ENCODE assay signal across 25 mouse cellular contexts in genomic region chr13:64425280-64425679, GRCm38 (mm10). TPM values are rescaled to one million over a fixed set of nuclear protein-coding genes. Genes with fewer than 3 reads are reported as not detected.
DNase-seq lines count a peak whose midpoint lies in the region; ATAC-seq lines count a peak whose summit lies in the region.
"Had no signal": no experiment of that assay in that cellular context is flagged by ENCODE, and none has a peak within 500 bp of the region (broad histone marks: within the 10 kb centered on the region; RNA-seq: fewer than 3 reads in every experiment).

No protein-coding gene starts in this region.

- H3K27ac ChIP-seq in embryonic facial prominence, embryonic 12.5 days = no peak overlapping the region
- no peak overlapping the region for H3K27ac ChIP-seq in embryonic facial prominence, embryonic 10.5 days (replicated peaks)
- H3K27ac ChIP-seq in kidney, embryonic 14.5 days (ENCODE audit: low read depth, low read length) = no peak overlapping the region
- no peak overlapping the region for H3K27ac ChIP-seq in neural tube, embryonic 14.5 days (ENCODE audit: low read depth, low read length)
- H3K27ac ChIP-seq: forebrain, embryonic 10.5 days; heart, adult 2 months; heart, embryonic 10.5 days; heart, embryonic 13.5 days; hindbrain, embryonic 14.5 days had no signal

- H3K27me3 ChIP-seq in embryonic facial prominence, embryonic 12.5 days = no peaks in the 10 kb centered on the region
- no peaks in the 10 kb centered on the region for H3K27me3 ChIP-seq in embryonic facial prominence, embryonic 10.5 days (replicated peaks; ENCODE audit: low read depth, poor library complexity, severe bottlenecking)
- no peaks in the 10 kb centered on the region for H3K27me3 ChIP-seq in kidney, embryonic 14.5 days (ENCODE audit: control insufficient read depth, insufficient read depth, low read length)
- H3K27me3 ChIP-seq in neural tube, embryonic 14.5 days (ENCODE audit: control insufficient read depth, insufficient read depth, low read length) = no peaks in the 10 kb centered on the region
- H3K27me3 ChIP-seq: CH12.LX; heart, embryonic 13.5 days had no signal

- no peaks in the 10 kb centered on the region for H3K36me3 ChIP-seq in embryonic facial prominence, embryonic 12.5 days
- no peaks in the 10 kb centered on the region for H3K36me3 ChIP-seq in embryonic facial prominence, embryonic 10.5 days (replicated peaks)
- H3K36me3 ChIP-seq in kidney, embryonic 14.5 days (ENCODE audit: control insufficient read depth, insufficient read depth, low read length) = no peaks in the 10 kb centered on the region
- H3K36me3 ChIP-seq in neural tube, embryonic 14.5 days (ENCODE audit: control insufficient read depth, insufficient read depth, low read length) = no peaks in the 10 kb centered on the region
- H3K36me3 ChIP-seq: forebrain, embryonic 10.5 days; G1E; heart, embryonic 10.5 days; heart, embryonic 13.5 days had no signal

- 0 out of 2 replicates have a peak overlapping the region, but pooled peaks have one; percentile 24 for H3K9ac ChIP-seq in embryonic facial prominence, embryonic 12.5 days
- H3K9ac ChIP-seq in kidney, embryonic 14.5 days (ENCODE audit: low read depth, low read length) = no peak overlapping the region
- H3K9ac ChIP-seq in neural tube, embryonic 14.5 days (replicated peaks; ENCODE audit: low read depth, low read length) = no peak overlapping the region
- H3K9ac ChIP-seq: heart, embryonic 13.5 days; hindbrain, embryonic 14.5 days had no signal

- DNase-seq in embryonic facial prominence, embryonic 10.5 days (ENCODE audit: low spot score) = no peak
- no peak for DNase-seq in kidney, adult 18-20 months
- DNase-seq in neural tube, embryonic 10.5 days (ENCODE audit: extremely low spot score, low spot score) = no peak
- DNase-seq: adrenal gland, adult 2 months; adrenal gland, postnatal 14 days; B cell, adult 2 months; cerebellum, adult 11 months; cerebellum, adult 2 months; cerebellum, adult 9-11 months; cerebellum, postnatal 25 days; gastrocnemius, postnatal 25 days; heart, adult 2 months; heart, postnatal 14 days; heart, postnatal 4 days had no signal

- H3K4me3 ChIP-seq in embryonic facial prominence, embryonic 12.5 days = no peak overlapping the region
- H3K4me3 ChIP-seq in embryonic facial prominence, embryonic 10.5 days = no peak overlapping the region
- H3K4me3 ChIP-seq in kidney, embryonic 14.5 days (ENCODE audit: low read length) = no peak overlapping the region
- no peak overlapping the region for H3K4me3 ChIP-seq in neural tube, embryonic 14.5 days (ENCODE audit: low read depth, low read length)
- H3K4me3 ChIP-seq: forebrain, embryonic 10.5 days; heart, adult 2 months; heart, embryonic 10.5 days; heart, embryonic 13.5 days had no signal

- no peaks in the 10 kb centered on the region for H3K4me1 ChIP-seq in embryonic facial prominence, embryonic 12.5 days
- H3K4me1 ChIP-seq in embryonic facial prominence, embryonic 10.5 days = 0 out of 2 replicates have a peak, but pooled peaks cover 5% of the 10 kb centered on the region
- 0 out of 2 replicates have a peak, but pooled peaks cover 5% of the 10 kb centered on the region for H3K4me1 ChIP-seq in kidney, embryonic 14.5 days (ENCODE audit: control insufficient read depth, insufficient read depth, low read length)
- H3K4me1 ChIP-seq in neural tube, embryonic 14.5 days (ENCODE audit: control insufficient read depth, insufficient read depth, low read length) = no peaks in the 10 kb centered on the region
- H3K4me1 ChIP-seq: forebrain, embryonic 10.5 days had no signal

- H3K4me2 ChIP-seq in embryonic facial prominence, embryonic 12.5 days (replicated peaks) = no peak overlapping the region
- H3K4me2 ChIP-seq in kidney, embryonic 14.5 days (replicated peaks; ENCODE audit: low read depth, low read length) = no peak overlapping the region
- no peak overlapping the region for H3K4me2 ChIP-seq in neural tube, embryonic 14.5 days (ENCODE audit: low read depth, low read length)
- H3K4me2 ChIP-seq: heart, embryonic 13.5 days; hindbrain, embryonic 14.5 days had no signal

- ATAC-seq in embryonic facial prominence, embryonic 12.5 days (ENCODE audit: insufficient number of reproducible peaks, insufficient read depth, low FRiP score, low TSS enrichment) = 0 out of 2 replicates have a peak, but pooled peaks have one; percentile 38
- peak; percentile 37 for ATAC-seq in kidney, embryonic 14.5 days (ENCODE audit: low FRiP score, low TSS enrichment)
- ATAC-seq in neural tube, embryonic 14.5 days (ENCODE audit: low read depth) = peak; percentile 68; the same call in 1 of the 2 replicates
- no peak for ATAC-seq in granulocyte monocyte progenitor cell, adult 5-6 weeks (replicated peaks; ENCODE audit: poor library complexity, severe bottlenecking)
- ATAC-seq: forebrain, embryonic 14.5 days had no signal

- H3K9me3 ChIP-seq in embryonic facial prominence, embryonic 12.5 days = no peaks in the 10 kb centered on the region
- no peaks in the 10 kb centered on the region for H3K9me3 ChIP-seq in embryonic facial prominence, embryonic 10.5 days
- H3K9me3 ChIP-seq in kidney, embryonic 14.5 days (ENCODE audit: control insufficient read depth, low read length) = no peaks in the 10 kb centered on the region
- no peaks in the 10 kb centered on the region for H3K9me3 ChIP-seq in neural tube, embryonic 14.5 days (ENCODE audit: control insufficient read depth, low read length)
- H3K9me3 ChIP-seq: forebrain, embryonic 10.5 days; G1E; heart, embryonic 10.5 days; heart, embryonic 13.5 days had no signal

- 53% methylated on average over 1 of the region's 1 CpGs for WGBS in embryonic facial prominence, embryonic 12.5 days
- WGBS in embryonic facial prominence, embryonic 10.5 days = 66% methylated on average over 1 of the region's 1 CpGs
- 21% methylated on average over 1 of the region's 1 CpGs for WGBS in kidney, embryonic 14.5 days
- 47% methylated on average over 1 of the region's 1 CpGs for WGBS in neural tube, embryonic 14.5 days

RNA-seq across cellular contexts. Expression of gene Cdk20, which starts 6.8 kb away (rescaled TPM):
- polyA plus RNA-seq in embryonic facial prominence, embryonic 12.5 days (2016; fragmentation: Nextera tagmentation; extraction: Ambion mirVana) = 11.3 and 13.0 TPM in 2 replicates
- 10.2 and 11.7 TPM in 2 replicates for polyA plus RNA-seq in embryonic facial prominence, embryonic 10.5 days (2016; fragmentation: Nextera tagmentation; extraction: Ambion mirVana)
- 8.3 and 10.5 TPM in 2 replicates for polyA plus RNA-seq in kidney, embryonic 14.5 days (2014; fragmentation: Nextera tagmentation; extraction: Ambion mirVana)
- 19.9 and 21.9 TPM in 2 replicates for polyA plus RNA-seq in neural tube, embryonic 14.5 days (2014; fragmentation: Nextera tagmentation; extraction: Ambion mirVana)
- total RNA-seq in granulocyte monocyte progenitor cell, adult 5-6 weeks (2014; fragmentation: Nextera tagmentation) = 1.5 and 4.1 TPM in 2 replicates
- total RNA-seq in granulocyte monocyte progenitor cell, adult 5-6 weeks (2017) = 2.5 and 3.3 TPM in 2 replicates

RNA-seq across cellular contexts. Expression of gene Ctsl, which starts 54.6 kb away (rescaled TPM):
- polyA plus RNA-seq in embryonic facial prominence, embryonic 12.5 days (2016; fragmentation: Nextera tagmentation; extraction: Ambion mirVana) = 153 and 157 TPM in 2 replicates
- polyA plus RNA-seq in embryonic facial prominence, embryonic 10.5 days (2016; fragmentation: Nextera tagmentation; extraction: Ambion mirVana) = 121 and 132 TPM in 2 replicates
- polyA plus RNA-seq in kidney, embryonic 14.5 days (2014; fragmentation: Nextera tagmentation; extraction: Ambion mirVana) = 283 and 323 TPM in 2 replicates
- polyA plus RNA-seq in neural tube, embryonic 14.5 days (2014; fragmentation: Nextera tagmentation; extraction: Ambion mirVana) = 133 and 173 TPM in 2 replicates
- total RNA-seq in granulocyte monocyte progenitor cell, adult 5-6 weeks (2014; fragmentation: Nextera tagmentation) = 9.3 and 43.6 TPM in 2 replicates
- total RNA-seq in granulocyte monocyte progenitor cell, adult 5-6 weeks (2017) = 23.3 and 53.2 TPM in 2 replicates
